Mouse (Mus musculus) CH12.LX (cell line): ENCODE data around the gene Wdr61. TPM values are rescaled to one million over a fixed set of nuclear protein-coding genes. Genes with fewer than 3 reads are reported as not detected.

ENCODE experiments used
- DNase-seq: peaks from one replicate; pipeline ENCODE4 v3.0.0-alpha.2; 2013; ENCODE audit errors: extremely low read depth
- H3K27ac ChIP-seq: 2 replicates; pipeline ENCODE4 v1.5.1; 2012; ENCODE audit warnings: low read depth, mild to moderate bottlenecking, control low read depth, moderate library complexity; ENCODE audit not compliant: insufficient read depth
- H3K27me3 ChIP-seq: replicated peaks from 2 replicates; pipeline ENCODE3; 2012; ENCODE audit warnings: inconsistent platforms
- H3K36me3 ChIP-seq, 2 experiments: replicated peaks in 1 of 2; 2 replicates each; pipeline versions ENCODE3 to v1.6.1; 2012; ENCODE audit warnings: inconsistent platforms in 1 of 2, low read length in 1 of 2, mild to moderate bottlenecking in 1 of 2, mixed read lengths in 1 of 2, moderate library complexity in 1 of 2; ENCODE audit not compliant: control insufficient read depth in 1 of 2, insufficient read depth in 1 of 2
- H3K4me1 ChIP-seq, 2 experiments: 2 replicates each; pipeline ENCODE4 v1.6.1; 2012; ENCODE audit warnings: inconsistent platforms in 1 of 2, moderate library complexity in 1 of 2; ENCODE audit not compliant: insufficient read depth in 2 of 2, control insufficient read depth in 1 of 2
- H3K4me2 ChIP-seq: 2 replicates; pipeline ENCODE4 v1.6.1; 2012; ENCODE audit warnings: low read depth, mild to moderate bottlenecking, control low read depth; ENCODE audit not compliant: poor library complexity, insufficient read depth, severe bottlenecking
- H3K4me3 ChIP-seq, 3 experiments: fragments of 150-350 bp in 1 of 3; sonication (generic) in 1 of 3; replicated peaks in 1 of 3; 2 replicates each; pipeline versions ENCODE3 to v1.5.1; 2011 to 2012; ENCODE audit warnings: low read depth in 2 of 3, low read length in 2 of 3, mild to moderate bottlenecking in 2 of 3, moderate library complexity in 2 of 3, control low read depth in 1 of 3, improper control_type of control experiment in 1 of 3, inconsistent platforms in 1 of 3, mixed read lengths in 1 of 3; ENCODE audit not compliant: poor library complexity in 1 of 3
- H3K79me2 ChIP-seq: replicated peaks from 2 replicates; pipeline ENCODE4 v1.6.1; 2012; ENCODE audit warnings: mild to moderate bottlenecking, moderate library complexity; ENCODE audit not compliant: control insufficient read depth, poor library complexity, insufficient read depth, severe bottlenecking; ENCODE audit errors: extremely low read depth
- H3K9ac ChIP-seq: 2 replicates; pipeline ENCODE4 v1.6.1; 2012; ENCODE audit warnings: low read depth, mild to moderate bottlenecking, control low read depth, moderate library complexity; ENCODE audit not compliant: insufficient read depth
- H3K9me3 ChIP-seq: replicated peaks from 2 replicates; pipeline ENCODE3; 2012; ENCODE audit warnings: low read length, inconsistent platforms, mixed read lengths
- CHD2 ChIP-seq: IDR thresholded peaks from 2 replicates; pipeline ENCODE4 v1.6.1; 2011; ENCODE audit warnings: low read length, improper control_type of control experiment
- CTCF ChIP-seq, 2 experiments: IDR thresholded peaks in 1 of 2; conservative IDR thresholded peaks in 1 of 2; 2 replicates each; pipeline ENCODE4 v1.5.1; 2011 to 2012; ENCODE audit warnings: low read depth in 2 of 2, low read length in 2 of 2, improper control_type of control experiment in 1 of 2, inconsistent platforms in 1 of 2, mild to moderate bottlenecking in 1 of 2, moderate library complexity in 1 of 2
- E2F4 ChIP-seq: IDR thresholded peaks from 2 replicates; pipeline ENCODE4 v1.6.1; 2011; ENCODE audit warnings: low read depth, low read length, improper control_type of control experiment; ENCODE audit not compliant: insufficient replicate concordance
- GABPA ChIP-seq: IDR thresholded peaks from 2 replicates; pipeline ENCODE4 v1.6.1; 2012; ENCODE audit warnings: low read depth, low read length, improper control_type of control experiment, inconsistent platforms; ENCODE audit not compliant: insufficient replicate concordance
- HCFC1 ChIP-seq: IDR thresholded peaks from 2 replicates; pipeline ENCODE4 v1.6.1; 2012; ENCODE audit warnings: low read depth, mild to moderate bottlenecking, inconsistent platforms, low read length, improper control_type of control experiment
- IRF4 ChIP-seq: IDR thresholded peaks from 2 replicates; pipeline ENCODE4 v1.6.1; 2014; ENCODE audit warnings: low read depth, mild to moderate bottlenecking, inconsistent platforms, low read length, improper control_type of control experiment
- JUND ChIP-seq: conservative IDR thresholded peaks from 2 replicates; pipeline ENCODE4 v1.6.1; 2011; ENCODE audit warnings: low read depth, low read length, improper control_type of control experiment
- KAT2A ChIP-seq: IDR thresholded peaks from 2 replicates; pipeline ENCODE4 v1.6.1; 2012; ENCODE audit warnings: low read length, improper control_type of control experiment, inconsistent platforms; ENCODE audit not compliant: insufficient replicate concordance
- MAFK ChIP-seq: IDR thresholded peaks from 2 replicates; pipeline ENCODE4 v1.6.1; 2011; ENCODE audit warnings: low read length, improper control_type of control experiment; ENCODE audit not compliant: insufficient replicate concordance
- MEF2A ChIP-seq: IDR thresholded peaks from 2 replicates; pipeline ENCODE4 v1.6.1; 2014; ENCODE audit warnings: low read depth, mild to moderate bottlenecking, inconsistent platforms, low read length, improper control_type of control experiment, borderline replicate concordance
- NELFE ChIP-seq: IDR thresholded peaks from 2 replicates; pipeline ENCODE4 v1.6.1; 2011; ENCODE audit warnings: low read depth, low read length, improper control_type of control experiment
- NRF1 ChIP-seq: IDR thresholded peaks from 2 replicates; pipeline ENCODE4 v1.6.1; 2014; ENCODE audit warnings: low read depth, mild to moderate bottlenecking, inconsistent platforms, low read length, improper control_type of control experiment, moderate library complexity
- PAX5 ChIP-seq: IDR thresholded peaks from 2 replicates; pipeline ENCODE4 v1.6.1; 2012; ENCODE audit warnings: low read length, inconsistent platforms, mixed read lengths
- RCOR1 ChIP-seq: conservative IDR thresholded peaks from 2 replicates; pipeline ENCODE4 v1.6.1; 2012; ENCODE audit warnings: low read depth, mild to moderate bottlenecking, inconsistent platforms, low read length, improper control_type of control experiment
- USF2 ChIP-seq: conservative IDR thresholded peaks from 2 replicates; pipeline ENCODE4 v1.6.1; 2011; ENCODE audit warnings: low read depth, low read length, improper control_type of control experiment
- ZMIZ1 ChIP-seq: IDR thresholded peaks from 2 replicates; pipeline ENCODE4 v1.6.1; 2012; ENCODE audit warnings: low read depth, mild to moderate bottlenecking, inconsistent platforms, low read length, improper control_type of control experiment
- dilution Hi-C: fragments of 300-500 bp; cut with MboI; formaldehyde crosslinking; loops from 2 replicates; pipeline ENCODE4 v1.14.3; 2020; ENCODE audit warnings: low sequenced_read_pairs; ENCODE audit not compliant: extremely low pct_unique_long_range_greater_than_20kb, extremely low pct_ligation_motif_present
- in situ Hi-C: fragments of 300-500 bp; cut with MboI; formaldehyde crosslinking; loops from 3 replicates; pipeline ENCODE4 v1.14.3; 2019; ENCODE audit warnings: low sequenced_read_pairs, low pct_ligation_motif_present, low pct_unique_long_range_greater_than_20kb, mixed read lengths
- polyA plus RNA-seq: library from polyadenylated mRNA; unstranded; fragments of >175 nt; gene quantifications from 2 replicates; pipeline ENCODE4 v1.2.1, GENCODE M21; 2012; ENCODE audit warnings: low read depth; ENCODE audit not compliant: insufficient read length
- total RNA-seq, 2 experiments: library from RNA; depleted of rRNA; stranded (reverse); fragments of 300-350 nt in 1 of 2; fragments of >200 nt in 1 of 2; gene quantifications; 2 replicates each; pipeline ENCODE4 v1.2.3; 2012 to 2014

The Wdr61 gene
- total and polyA plus RNA-seq, 3 experiments: 118 to 245 (median 157) TPM

- in situ Hi-C loops: no loop called here
- dilution Hi-C loops: no loop called here
These were observed 18.6 kb upstream of the Wdr61 start for GRCm38 (mm10) chr9:54752944-54753295.

GRCm38 (mm10) chr9:54752201-54752943 lies 18.1 kb upstream of the Wdr61 start:
- DNase-seq: no peak
- in situ Hi-C loops (no loop called here), dilution Hi-C loops (no loop called here)
- Histone ChIP-seq H3K79me2 (no peaks in the 10 kb centered on the region), H3K4me3 (no peak overlapping the region), H3K27ac (no peak overlapping the region), H3K4me1 (peaks cover 0 to 5% of the 10 kb centered on the region in 2 experiments; a peak in 2 of 4 replicates), H3K9me3 (no peaks in the 10 kb centered on the region), H3K36me3 (no peaks in the 10 kb centered on the region), H3K4me2 (no peak overlapping the region), H3K27me3 (peaks cover 15% of the 10 kb centered on the region), H3K9ac (no peak overlapping the region)
- TF ChIP-seq IRF4 (no peak), USF2 (no peak), RCOR1 (no peak), CHD2 (no peak), KAT2A (no peak), E2F4 (no peak), MEF2A (no peak), NELFE (no peak), ZMIZ1 (no peak), CTCF (conservative IDR thresholded peaks at IDR 0.05 in 1 of 2, IDR thresholded peaks at IDR 0.05 in 1 of 2; ENCODE audit: low read depth in 2 of 2, low read length in 2 of 2) (no peak), PAX5 (no peak), GABPA (no peak)
- TF ChIP-seq, all 38 proteins: peak for 0

More at GRCm38 (mm10) chr9:54752944-54753295, 18.6 kb upstream of the Wdr61 start:
- no peak for DNase-seq
- H3K36me3 ChIP-seq: no peaks in the 10 kb centered on the region
- H3K4me3 ChIP-seq: no peak overlapping the region
- H3K9me3 ChIP-seq: no peaks in the 10 kb centered on the region
- peaks cover 0 to 5% of the 10 kb centered on the region in 2 experiments; a peak in 2 of 4 replicates for H3K4me1 ChIP-seq
- TF ChIP-seq USF2 (no peak), PAX5 (no peak), NRF1 (no peak), HCFC1 (no peak), JUND (no peak), MAFK (no peak), ZMIZ1 (no peak), NELFE (no peak)
- H3K27ac ChIP-seq: no peak overlapping the region
- H3K79me2 ChIP-seq: no peaks in the 10 kb centered on the region
- no peak overlapping the region for H3K4me2 ChIP-seq
- H3K9ac ChIP-seq: no peak overlapping the region
- H3K27me3 ChIP-seq: peaks cover 16% of the 10 kb centered on the region
